Mouse (Mus musculus) ES-E14 (cell line): ENCODE data around the gene Lrrc73. TPM values are rescaled to one million over a fixed set of nuclear protein-coding genes. Genes with fewer than 3 reads are reported as not detected.

Source experiments
- DNase-seq: peaks from one replicate; pipeline ENCODE4 v3.0.0-alpha.2; 2013; ENCODE audit warnings: low read depth, low spot score
- H3K27ac ChIP-seq: 2 replicates; pipeline ENCODE4 v1.5.1; 2012; ENCODE audit warnings: low read depth, mild to moderate bottlenecking, low read length, moderate library complexity, mixed read lengths; ENCODE audit not compliant: poor library complexity, insufficient read depth, severe bottlenecking
- H3K36me3 ChIP-seq: 2 replicates; pipeline ENCODE4 v1.6.1; 2012; ENCODE audit warnings: mild to moderate bottlenecking, low read length, moderate library complexity, mixed read lengths; ENCODE audit not compliant: control insufficient read depth, poor library complexity, insufficient read depth, severe bottlenecking
- H3K4me1 ChIP-seq, 2 experiments: fragments of 150-350 bp in 1 of 2; sonication (generic) in 1 of 2; 2 replicates each; pipeline ENCODE4 v1.6.1; 2012; ENCODE audit warnings: low read length in 2 of 2, mild to moderate bottlenecking in 1 of 2, mixed read lengths in 1 of 2; ENCODE audit not compliant: control insufficient read depth in 2 of 2, insufficient read depth in 2 of 2, poor library complexity in 1 of 2
- H3K4me3 ChIP-seq, 2 experiments: fragments of 150-350 bp in 1 of 2; sonication (generic) in 1 of 2; 2 replicates each; pipeline ENCODE4 v1.5.1; 2012; ENCODE audit warnings: low read length in 2 of 2, low read depth in 1 of 2, mild to moderate bottlenecking in 1 of 2, mixed read lengths in 1 of 2; ENCODE audit not compliant: insufficient read depth in 1 of 2, poor library complexity in 1 of 2, severe bottlenecking in 1 of 2
- H3K9ac ChIP-seq: 2 replicates; pipeline ENCODE4 v1.6.1; 2012; ENCODE audit warnings: low read depth, mild to moderate bottlenecking, low read length, mixed read lengths; ENCODE audit not compliant: poor library complexity, insufficient read depth, severe bottlenecking
- H3K9me3 ChIP-seq: fragments of 150-350 bp; sonication (generic); 2 replicates; pipeline ENCODE4 v1.6.1; 2012; ENCODE audit warnings: low read depth, mild to moderate bottlenecking, low read length; ENCODE audit not compliant: control insufficient read depth, insufficient read depth
- CHD2 ChIP-seq: IDR thresholded peaks from 2 replicates; pipeline ENCODE4 v1.6.1; 2014; ENCODE audit warnings: mild to moderate bottlenecking, low read depth, low read length, inconsistent platforms
- HCFC1 ChIP-seq: IDR thresholded peaks from 2 replicates; pipeline ENCODE4 v1.6.1; 2012; ENCODE audit warnings: low read length, inconsistent platforms, borderline replicate concordance; ENCODE audit not compliant: insufficient read depth
- MAFK ChIP-seq: IDR thresholded peaks from 2 replicates; pipeline ENCODE4 v1.6.1; 2014; ENCODE audit warnings: mild to moderate bottlenecking, low read depth, low read length, inconsistent platforms; ENCODE audit not compliant: insufficient read depth
- ZC3H11A ChIP-seq: IDR thresholded peaks from 2 replicates; pipeline ENCODE4 v1.6.1; 2012; ENCODE audit warnings: low read depth, mild to moderate bottlenecking, inconsistent platforms, low read length, borderline replicate concordance
- ZNF384 ChIP-seq: IDR thresholded peaks from 2 replicates; pipeline ENCODE4 v1.6.1; 2012; ENCODE audit warnings: low read depth, low read length, inconsistent platforms
- in situ Hi-C, 2 experiments: fragments of 600-800 bp; cut with MboI; formaldehyde crosslinking; loops; one replicate each; pipeline ENCODE4 v1.15.1; 2025; ENCODE audit warnings: low sequenced_read_pairs in 2 of 2, inconsistent platforms in 1 of 2; ENCODE audit not compliant: unreplicated experiment in 2 of 2
- total RNA-seq: library from RNA; depleted of rRNA; stranded (reverse); fragments of 300-350 nt; gene quantifications from 2 replicates; pipeline ENCODE4 v1.2.3, GENCODE M21; 2012

Lrrc73 gene
- total RNA-seq, 1 experiment, result 1.3 TPM

DNA sequence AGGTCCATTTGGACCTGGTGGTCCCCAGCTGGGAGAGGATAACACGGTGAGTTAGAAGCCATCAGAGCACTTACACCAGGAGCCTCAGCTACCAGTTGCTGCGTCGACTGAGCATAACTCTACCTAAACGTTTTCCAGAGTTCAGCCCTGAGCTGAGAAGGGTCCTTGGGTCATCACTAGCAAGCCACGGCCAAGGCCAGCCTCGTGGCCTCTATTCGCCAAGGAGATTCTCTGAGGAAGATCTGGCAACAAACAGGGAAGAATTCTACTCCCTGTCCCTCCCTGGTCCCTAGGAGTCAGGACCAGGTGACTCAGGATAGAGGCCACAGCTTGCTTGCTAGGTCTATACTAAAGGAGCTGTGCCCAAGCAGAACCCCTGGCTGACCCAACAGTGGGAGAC lies 14.2 kb downstream of the Lrrc73 start:
- Histone ChIP-seq H3K27ac (no peak overlapping the region), H3K4me1 (peaks cover 8 to 25% of the 10 kb centered on the region in 2 experiments; a peak in 3 of 4 replicates), H3K36me3 (peaks cover 62% of the 10 kb centered on the region), H3K9me3 (no peaks in the 10 kb centered on the region), H3K9ac (no peak overlapping the region), H3K4me3 (no peak overlapping the region)
- TF ChIP-seq CHD2, result no peak
- in situ Hi-C loops, result no loop called here
- no peak for DNase-seq

DNA sequence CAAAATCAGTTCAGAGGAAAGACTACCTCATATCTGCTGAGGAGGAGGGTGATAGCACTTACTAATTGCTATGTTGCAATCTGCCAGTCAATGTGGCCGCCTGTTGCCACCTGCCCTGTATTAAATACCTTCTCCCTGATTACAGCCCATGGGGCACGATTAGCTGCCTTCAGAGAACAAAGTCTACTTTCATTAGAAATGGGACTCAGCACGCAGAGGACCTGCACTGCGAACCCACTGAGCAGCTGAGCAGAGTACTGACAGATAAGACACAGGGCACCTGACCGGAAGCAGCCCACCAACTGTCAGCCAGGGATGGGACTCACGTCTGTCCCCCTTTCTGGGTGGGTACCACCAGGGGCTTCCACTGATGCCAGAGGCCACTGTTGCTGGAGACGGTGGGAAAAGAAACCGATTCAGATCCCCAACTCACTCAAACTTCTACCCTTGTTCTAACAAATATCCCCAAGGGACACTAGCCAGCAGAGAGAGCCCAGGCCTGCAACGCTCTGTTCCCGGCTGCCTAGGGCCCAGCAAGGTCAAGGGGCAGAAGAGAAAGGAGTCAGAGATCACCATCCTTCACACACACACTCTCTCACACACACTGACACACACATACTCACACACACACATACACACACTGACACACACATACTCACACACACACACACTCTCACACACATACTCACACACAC lies 14.8 kb downstream of the Lrrc73 start:
- H3K27ac ChIP-seq, result no peak overlapping the region
- in situ Hi-C loops, result no loop called here

DNA sequence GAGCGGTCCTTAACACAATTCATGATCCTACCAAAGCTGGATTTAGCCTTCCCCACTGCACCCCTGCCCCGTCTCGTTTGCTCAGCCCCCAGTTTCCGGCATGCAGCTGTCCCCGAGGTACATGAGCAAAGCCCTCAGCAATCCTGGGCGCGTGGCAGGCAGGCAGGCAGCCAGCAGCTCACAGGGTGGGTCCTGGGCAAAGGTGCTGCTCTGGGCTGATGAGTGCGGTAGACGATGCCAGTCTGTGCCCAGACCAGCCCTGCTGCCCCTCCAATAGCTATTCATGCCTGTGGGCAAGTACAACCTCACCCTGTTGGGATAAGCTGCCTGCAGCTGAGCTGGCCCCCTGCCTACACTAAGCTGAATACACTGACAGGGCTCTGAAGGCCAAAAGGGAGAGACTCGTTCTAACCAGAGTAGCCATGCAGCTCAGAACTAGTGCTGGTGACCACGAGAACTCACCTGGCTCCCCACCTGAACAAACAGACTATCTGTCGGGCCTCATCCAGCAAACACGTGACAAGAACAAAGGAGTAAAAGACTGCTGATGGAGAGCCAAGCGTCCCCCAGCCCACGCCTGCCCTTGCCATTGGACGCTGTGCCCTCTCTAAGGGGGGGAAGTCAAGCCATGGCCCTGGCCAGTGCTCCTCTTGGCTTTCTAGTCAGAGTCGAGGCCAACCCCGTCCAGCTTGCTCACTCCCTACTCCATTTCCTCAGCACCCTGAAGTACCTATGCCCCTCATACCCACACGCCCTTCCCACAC lies 16.6 kb downstream of the Lrrc73 start:
- TF ChIP-seq MAFK (no peak), CHD2 (no peak), ZNF384 (no peak), ZC3H11A (no peak), HCFC1 (no peak)
- no peak overlapping the region for H3K4me3 ChIP-seq
- H3K9ac ChIP-seq, result no peak overlapping the region
- in situ Hi-C loops, result no loop called here
- no peak overlapping the region for H3K27ac ChIP-seq
- H3K36me3 ChIP-seq, result peaks cover 44% of the 10 kb centered on the region
- DNase-seq, result no peak
- no peaks in the 10 kb centered on the region for H3K9me3 ChIP-seq
- peaks cover 8 to 30% of the 10 kb centered on the region in 2 experiments; a peak in 3 of 4 replicates for H3K4me1 ChIP-seq

More for the DNA sequence above, 14.8 kb downstream of the Lrrc73 start:
- H3K4me1 ChIP-seq, result peaks cover 8 to 25% of the 10 kb centered on the region in 2 experiments; a peak in 3 of 4 replicates
- no peak for DNase-seq
- TF ChIP-seq ZC3H11A (no peak), ZNF384 (no peak), CHD2 (no peak), HCFC1 (no peak), MAFK (no peak)
- H3K9ac ChIP-seq, result no peak overlapping the region
- H3K36me3 ChIP-seq, result peaks cover 59% of the 10 kb centered on the region
- no peak overlapping the region for H3K4me3 ChIP-seq
- no peaks in the 10 kb centered on the region for H3K9me3 ChIP-seq

DNA sequence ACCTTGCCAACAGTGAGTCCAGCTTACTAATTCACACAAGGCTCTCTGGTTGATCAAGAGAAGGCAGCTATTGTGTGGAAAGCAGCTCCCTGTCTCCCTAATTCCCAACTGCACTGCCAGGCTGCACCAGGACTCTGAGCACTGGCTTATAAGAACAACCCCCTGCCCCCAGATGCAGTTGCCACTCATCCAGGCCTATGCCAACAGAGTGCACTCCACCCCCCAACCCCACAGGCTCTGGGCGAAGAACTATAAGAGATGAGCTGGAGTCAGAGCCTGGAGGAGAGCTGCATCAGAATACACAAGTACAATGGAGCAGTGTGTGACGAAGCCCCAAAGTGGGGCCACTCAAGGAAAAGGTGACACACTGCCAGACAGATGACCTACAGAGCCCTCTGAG lies 18.7 kb downstream of the Lrrc73 start:
- H3K9ac ChIP-seq, result no peak overlapping the region
- no peak for TF ChIP-seq HCFC1
- no peak for TF ChIP-seq CHD2
- TF ChIP-seq ZC3H11A, result no peak
- no peak for TF ChIP-seq MAFK
- TF ChIP-seq ZNF384, result no peak
- H3K9me3 ChIP-seq, result no peaks in the 10 kb centered on the region
- H3K4me3 ChIP-seq, result no peak overlapping the region
- H3K4me1 ChIP-seq, result peaks cover 4 to 20% of the 10 kb centered on the region in 2 experiments; a peak in 2 of 4 replicates
- peaks cover 38% of the 10 kb centered on the region for H3K36me3 ChIP-seq
- DNase-seq, result no peak
- no peak overlapping the region for H3K27ac ChIP-seq
- in situ Hi-C loops, result no loop called here
